Mouse (Mus musculus) left cerebral cortex, postnatal 36 days (tissue): ENCODE results near the gene Snrnp200. TPM values are rescaled to one million over a fixed set of nuclear protein-coding genes. Genes with fewer than 3 reads are reported as not detected.
A peak's percentile ranks its signal among the peaks of the same experiment; 100 is the strongest.
"Not testable (repeated sequence)": the region's sequence is repeated elsewhere in the genome, so short reads cannot be mapped to it uniquely, and the experiment has no call there.

Experiments used
- DNase-seq, 2 experiments: peaks; one replicate each; pipeline ENCODE4 v3.0.0; 2021 to 2022; ENCODE audit warnings: low spot score in 2 of 2, mixed read lengths in 1 of 2
- intact Hi-C: fragments of 180-260 bp; cut with DNase I; formaldehyde crosslinking; loops from one replicate; pipeline ENCODE4 v1.15.1; 2025
- total RNA-seq, 2 experiments: library from RNA; stranded (reverse); gene quantifications; 2 replicates each; pipeline ENCODE4 v1.2.3; 2021

Snrnp200 gene
- total RNA-seq, 2 experiments from 2014 or later = 84.5 to 87.8 TPM

- DNase-seq = no peak
- intact Hi-C loops = no loop called here
Measured at GRCm38 (mm10) chr2:127250291-127251008, 42.3 kb downstream of the Snrnp200 start.

- DNase-seq = no peak
- intact Hi-C loops = no loop called here
Measured at GRCm38 (mm10) chr2:127251457-127251856, 43.3 kb downstream of the Snrnp200 start.

- DNase-seq = no peak
- intact Hi-C loops = no loop called here
Measured at GRCm38 (mm10) chr2:127251880-127252527, 43.8 kb downstream of the Snrnp200 start.

GRCm38 (mm10) chr2:127252787-127253186 lies 44.6 kb downstream of the Snrnp200 start:
- no peak for DNase-seq
- intact Hi-C loops = no loop called here

GRCm38 (mm10) chr2:127254604-127255134 lies 46.5 kb downstream of the Snrnp200 start:
- intact Hi-C loops = no loop called here
- DNase-seq = no peak

GRCm38 (mm10) chr2:127255294-127255693 lies 47.1 kb downstream of the Snrnp200 start:
- no peak for DNase-seq
- intact Hi-C loops = no loop called here

GRCm38 (mm10) chr2:127259340-127259739 lies 51.2 kb downstream of the Snrnp200 start:
- intact Hi-C loops = no loop called here
- peak in 1 of 2 experiments; percentile 12 for DNase-seq

- no peak for DNase-seq
- intact Hi-C loops = no loop called here
Measured at GRCm38 (mm10) chr2:127262480-127262879, 54.3 kb downstream of the Snrnp200 start.

GRCm38 (mm10) chr2:127267854-127268253 lies 59.7 kb downstream of the Snrnp200 start:
- no peak for DNase-seq
- intact Hi-C loops = no loop called here

- intact Hi-C loops = no loop called here
- DNase-seq = peak; percentile 96
Measured at GRCm38 (mm10) chr2:127269491-127270299, 61.5 kb downstream of the Snrnp200 start, which contains the start of gene Stard7. TSS of gene Stard7 (plus strand) at chr2:127270218.

- intact Hi-C loops = no loop called here
- DNase-seq = peak; percentile 85 to 92
Measured at GRCm38 (mm10) chr2:127270300-127271041, 62.3 kb downstream of the Snrnp200 start.

- DNase-seq = peak in 1 of 2 experiments; percentile 22
- intact Hi-C loops = no loop called here
Measured at GRCm38 (mm10) chr2:127271042-127271515, 62.9 kb downstream of the Snrnp200 start.

- intact Hi-C loops, DNase-seq: not testable (repeated sequence)
Measured at GRCm38 (mm10) chr2:127272049-127272448, 63.9 kb downstream of the Snrnp200 start.

- intact Hi-C loops = no loop called here
- DNase-seq = no peak
Measured at GRCm38 (mm10) chr2:127272806-127273205, 64.6 kb downstream of the Snrnp200 start.

- intact Hi-C loops = no loop called here
- DNase-seq = no peak
Measured at GRCm38 (mm10) chr2:127274590-127274989, 66.4 kb downstream of the Snrnp200 start.

- DNase-seq = no peak
- intact Hi-C loops = no loop called here
Measured at GRCm38 (mm10) chr2:127275551-127276320, 67.5 kb downstream of the Snrnp200 start.

- intact Hi-C loops = no loop called here
- no peak for DNase-seq
Measured at GRCm38 (mm10) chr2:127278162-127278561, 70.0 kb downstream of the Snrnp200 start.
